Mouse (Mus musculus): Measurements from ENCODE around the gene Itpkc. TPM values are rescaled to one million over a fixed set of nuclear protein-coding genes. Genes with fewer than 3 reads are reported as not detected.

Itpkc gene
- polyA plus RNA-seq, 1 experiment from 2014 or later: 8.6 TPM

- no peak for ATAC-seq
- H3K4me1 ChIP-seq (replicated peaks; ENCODE audit: control insufficient read depth, insufficient read depth, low read length): no peaks in the 10 kb centered on the region
- H3K36me3 ChIP-seq (ENCODE audit: control insufficient read depth, insufficient read depth): peaks cover 44% of the 10 kb centered on the region
- H3K9ac ChIP-seq (ENCODE audit: low read depth, low read length): no peak overlapping the region
- H3K9me3 ChIP-seq (ENCODE audit: control insufficient read depth): no peaks in the 10 kb centered on the region
- H3K27me3 ChIP-seq (replicated peaks; ENCODE audit: control insufficient read depth, insufficient read depth, low read length): no peaks in the 10 kb centered on the region
- no peak overlapping the region for H3K4me3 ChIP-seq (ENCODE audit: low read depth, low read length)
- TF ChIP-seq CTCF (IDR thresholded peaks at IDR 0.05; ENCODE audit: low read depth): no peak
- H3K27ac ChIP-seq (ENCODE audit: low read depth, low read length): no peak overlapping the region
- 96% methylated on average over 7 of the region's 7 CpGs for WGBS
- H3K4me2 ChIP-seq (replicated peaks; ENCODE audit: low read depth): no peak overlapping the region
Observed at GRCm38 (mm10) chr7:27174896-27175295, 53.6 kb downstream of the Itpkc start.

- H3K27ac ChIP-seq (ENCODE audit: low read depth, low read length): no peak overlapping the region
- H3K4me3 ChIP-seq (ENCODE audit: low read depth, low read length): no peak overlapping the region
- no peak for TF ChIP-seq CTCF (IDR thresholded peaks at IDR 0.05; ENCODE audit: low read depth)
- H3K27me3 ChIP-seq (replicated peaks; ENCODE audit: control insufficient read depth, insufficient read depth, low read length): no peaks in the 10 kb centered on the region
- no peaks in the 10 kb centered on the region for H3K4me1 ChIP-seq (replicated peaks; ENCODE audit: control insufficient read depth, insufficient read depth, low read length)
- no peak overlapping the region for H3K9ac ChIP-seq (ENCODE audit: low read depth, low read length)
- H3K9me3 ChIP-seq (ENCODE audit: control insufficient read depth): no peaks in the 10 kb centered on the region
- peaks cover 44% of the 10 kb centered on the region for H3K36me3 ChIP-seq (ENCODE audit: control insufficient read depth, insufficient read depth)
- ATAC-seq: no peak
- H3K4me2 ChIP-seq (replicated peaks; ENCODE audit: low read depth): no peak overlapping the region
- 96% methylated on average over 15 of the region's 15 CpGs for WGBS
Observed at GRCm38 (mm10) chr7:27174496-27174895, 54.0 kb downstream of the Itpkc start.

GRCm38 (mm10) chr7:27170981-27171380 lies 57.5 kb downstream of the Itpkc start:
- no peaks in the 10 kb centered on the region; the same call in 1 of the 2 replicates for H3K4me1 ChIP-seq (replicated peaks; ENCODE audit: control insufficient read depth, insufficient read depth, low read length)
- WGBS: 93% methylated on average over 3 of the region's 3 CpGs
- H3K27ac ChIP-seq (ENCODE audit: low read depth, low read length): no peak overlapping the region
- peaks cover 44% of the 10 kb centered on the region for H3K36me3 ChIP-seq (ENCODE audit: control insufficient read depth, insufficient read depth)
- H3K4me2 ChIP-seq (replicated peaks; ENCODE audit: low read depth): no peak overlapping the region
- no peak for ATAC-seq
- TF ChIP-seq CTCF (IDR thresholded peaks at IDR 0.05; ENCODE audit: low read depth): no peak
- H3K27me3 ChIP-seq (replicated peaks; ENCODE audit: control insufficient read depth, insufficient read depth, low read length): no peaks in the 10 kb centered on the region
- no peaks in the 10 kb centered on the region for H3K9me3 ChIP-seq (ENCODE audit: control insufficient read depth)
- no peak overlapping the region for H3K4me3 ChIP-seq (ENCODE audit: low read depth, low read length)
- H3K9ac ChIP-seq (ENCODE audit: low read depth, low read length): no peak overlapping the region

- no peak overlapping the region for H3K27ac ChIP-seq (ENCODE audit: low read depth, low read length)
- WGBS: 75% methylated on average over 5 of the region's 5 CpGs
- ATAC-seq: no peak
Observed at GRCm38 (mm10) chr7:27168371-27168770, 60.1 kb downstream of the Itpkc start.

GRCm38 (mm10) chr7:27167475-27168094 lies 60.9 kb downstream of the Itpkc start:
- Histone ChIP-seq H3K27me3 (replicated peaks; ENCODE audit: control insufficient read depth, insufficient read depth, low read length) (no peaks in the 10 kb centered on the region), H3K4me1 (replicated peaks; ENCODE audit: control insufficient read depth, insufficient read depth, low read length) (peaks cover 10% of the 10 kb centered on the region), H3K9me3 (ENCODE audit: control insufficient read depth) (no peaks in the 10 kb centered on the region), H3K4me2 (replicated peaks; ENCODE audit: low read depth) (peak overlapping the region; percentile 77), H3K27ac (ENCODE audit: low read depth, low read length) (peak overlapping the region; percentile 99), H3K4me3 (ENCODE audit: low read depth, low read length) (peak overlapping the region; percentile 75), H3K36me3 (ENCODE audit: control insufficient read depth, insufficient read depth) (peaks cover 36% of the 10 kb centered on the region), H3K9ac (ENCODE audit: low read depth, low read length) (peak overlapping the region; percentile 86)
- 71% methylated on average over 11 of the region's 11 CpGs for WGBS
- no peak for ATAC-seq
- TF ChIP-seq CTCF (IDR thresholded peaks at IDR 0.05; ENCODE audit: low read depth): no peak

More at GRCm38 (mm10) chr7:27168371-27168770, 60.1 kb downstream of the Itpkc start:
- no peak for TF ChIP-seq CTCF (IDR thresholded peaks at IDR 0.05; ENCODE audit: low read depth)
- Histone ChIP-seq H3K4me3 (ENCODE audit: low read depth, low read length) (no peak overlapping the region), H3K36me3 (ENCODE audit: control insufficient read depth, insufficient read depth) (peaks cover 36% of the 10 kb centered on the region), H3K9me3 (ENCODE audit: control insufficient read depth) (no peaks in the 10 kb centered on the region), H3K4me2 (replicated peaks; ENCODE audit: low read depth) (no peak overlapping the region), H3K27me3 (replicated peaks; ENCODE audit: control insufficient read depth, insufficient read depth, low read length) (no peaks in the 10 kb centered on the region), H3K9ac (ENCODE audit: low read depth, low read length) (no peak overlapping the region), H3K4me1 (replicated peaks; ENCODE audit: control insufficient read depth, insufficient read depth, low read length) (peaks cover 5% of the 10 kb centered on the region)

- H3K27me3 ChIP-seq (replicated peaks; ENCODE audit: control insufficient read depth, insufficient read depth, low read length): no peaks in the 10 kb centered on the region
- H3K27ac ChIP-seq (ENCODE audit: low read depth, low read length): peak within 1 kb of the TSS; percentile 99
- peak; percentile 84 for ATAC-seq
- peaks cover 29% of the 10 kb centered on the region for H3K36me3 ChIP-seq (ENCODE audit: control insufficient read depth, insufficient read depth)
- 2% methylated on average over 51 of the region's 61 CpGs for WGBS
- H3K4me3 ChIP-seq (ENCODE audit: low read depth, low read length): peak within 1 kb of the TSS; percentile 75
- H3K4me2 ChIP-seq (replicated peaks; ENCODE audit: low read depth): peak within 1 kb of the TSS; percentile 77
- no peak for TF ChIP-seq CTCF (IDR thresholded peaks at IDR 0.05; ENCODE audit: low read depth)
- H3K9me3 ChIP-seq (ENCODE audit: control insufficient read depth): no peaks in the 10 kb centered on the region
- H3K9ac ChIP-seq (ENCODE audit: low read depth, low read length): peak within 1 kb of the TSS; percentile 86
- H3K4me1 ChIP-seq (replicated peaks; ENCODE audit: control insufficient read depth, insufficient read depth, low read length): peaks cover 10% of the 10 kb centered on the region
Observed at GRCm38 (mm10) chr7:27166614-27167474, 61.6 kb downstream of the Itpkc start, which contains the start of gene Egln2. Gene Egln2, minus strand, starts transcription at chr7:27166802.
